Mouse (Mus musculus) lung, postnatal 25 days (tissue): ENCODE results near the gene Sbp.
"Not testable (repeated sequence)": the region's sequence is repeated elsewhere in the genome, so short reads cannot be mapped to it uniquely, and the experiment has no call there.

Experiments used
- DNase-seq: peaks from one replicate; pipeline ENCODE4 v3.0.0; 2022; ENCODE audit warnings: low spot score

Gene Sbp

GRCm38 (mm10) chr17:23941372-23941771, at the start of gene Sbp:
Gene Sbp (plus strand): TSS chr17:23941672.
- no peak for DNase-seq

- DNase-seq, result not testable (repeated sequence)
These were observed 24.3 kb upstream of the Sbp start, which contains the start of gene Dcpp3 for GRCm38 (mm10) chr17:23917158-23917557. Gene Dcpp3 (plus strand): TSS chr17:23917458.

- DNase-seq, result peak; percentile 93
These were observed 16.9 kb upstream of the Sbp start for GRCm38 (mm10) chr17:23924531-23925007.

- peak; percentile 40 for DNase-seq
These were observed 16.4 kb upstream of the Sbp start for GRCm38 (mm10) chr17:23925090-23925493.

- DNase-seq, result no peak
These were observed 10.3 kb upstream of the Sbp start for GRCm38 (mm10) chr17:23931157-23931556.

GRCm38 (mm10) chr17:23947486-23947885, 6.0 kb downstream of the Sbp start:
- not testable (repeated sequence) for DNase-seq

GRCm38 (mm10) chr17:23949068-23949467, 7.6 kb downstream of the Sbp start:
- no peak for DNase-seq

- not testable (repeated sequence) for DNase-seq
These were observed 9.4 kb downstream of the Sbp start for GRCm38 (mm10) chr17:23950828-23951227.

- no peak for DNase-seq
These were observed 13.7 kb downstream of the Sbp start, which contains the start of gene Sbpl for GRCm38 (mm10) chr17:23955174-23955573. Gene Sbpl (minus strand): TSS chr17:23955274.

- DNase-seq, result peak; percentile 84
These were observed 18.7 kb downstream of the Sbp start for GRCm38 (mm10) chr17:23960084-23960738.

GRCm38 (mm10) chr17:23961573-23962122, 20.2 kb downstream of the Sbp start:
- DNase-seq, result no peak

GRCm38 (mm10) chr17:23965805-23966425, 24.4 kb downstream of the Sbp start:
- DNase-seq, result no peak

GRCm38 (mm10) chr17:23966658-23967401, 25.4 kb downstream of the Sbp start:
- peak; percentile 54 for DNase-seq

- peak; percentile 29 for DNase-seq
These were observed 27.3 kb downstream of the Sbp start for GRCm38 (mm10) chr17:23968780-23969179.

- DNase-seq, result peak; percentile 82
These were observed 27.8 kb downstream of the Sbp start for GRCm38 (mm10) chr17:23969231-23969630.

GRCm38 (mm10) chr17:23971315-23971714, 29.8 kb downstream of the Sbp start:
- no peak for DNase-seq

- DNase-seq, result no peak
These were observed 35.2 kb downstream of the Sbp start for GRCm38 (mm10) chr17:23976665-23977064.

GRCm38 (mm10) chr17:23979471-23979870, 38.0 kb downstream of the Sbp start:
- DNase-seq, result no peak

- peak; percentile 31 for DNase-seq
These were observed 38.9 kb downstream of the Sbp start, which contains the start of gene Prss30 for GRCm38 (mm10) chr17:23980297-23980909. Gene Prss30 (minus strand): TSS chr17:23980566.

GRCm38 (mm10) chr17:23982912-23983311, 41.4 kb downstream of the Sbp start:
- peak; percentile 27 for DNase-seq

- DNase-seq, result no peak
These were observed 43.5 kb downstream of the Sbp start for GRCm38 (mm10) chr17:23984989-23985388.

- peak; percentile 66 for DNase-seq
These were observed 48.3 kb downstream of the Sbp start for GRCm38 (mm10) chr17:23989802-23990201.
